Mouse (Mus musculus) left cerebral cortex, postnatal 4 days (tissue): Measurements from ENCODE around the gene 9530077C05Rik. TPM values are rescaled to one million over a fixed set of nuclear protein-coding genes. Genes with fewer than 3 reads are reported as not detected.
"Not testable (repeated sequence)": the region's sequence is repeated elsewhere in the genome, so short reads cannot be mapped to it uniquely, and the experiment has no call there.

ENCODE experiments used
- DNase-seq: peaks from one replicate; pipeline ENCODE4 v3.0.0-alpha.2; 2022
- intact Hi-C: fragments of 180-260 bp; cut with DNase I; formaldehyde crosslinking; loops from one replicate; pipeline ENCODE4 v1.15.1; 2025
- total RNA-seq, 2 experiments: library from RNA; stranded (reverse); gene quantifications; 2 replicates each; pipeline ENCODE4 v1.2.3; 2021

Gene 9530077C05Rik
- total RNA-seq = 10 to 100 TPM; 10.1 to 10.3 TPM

DNA sequence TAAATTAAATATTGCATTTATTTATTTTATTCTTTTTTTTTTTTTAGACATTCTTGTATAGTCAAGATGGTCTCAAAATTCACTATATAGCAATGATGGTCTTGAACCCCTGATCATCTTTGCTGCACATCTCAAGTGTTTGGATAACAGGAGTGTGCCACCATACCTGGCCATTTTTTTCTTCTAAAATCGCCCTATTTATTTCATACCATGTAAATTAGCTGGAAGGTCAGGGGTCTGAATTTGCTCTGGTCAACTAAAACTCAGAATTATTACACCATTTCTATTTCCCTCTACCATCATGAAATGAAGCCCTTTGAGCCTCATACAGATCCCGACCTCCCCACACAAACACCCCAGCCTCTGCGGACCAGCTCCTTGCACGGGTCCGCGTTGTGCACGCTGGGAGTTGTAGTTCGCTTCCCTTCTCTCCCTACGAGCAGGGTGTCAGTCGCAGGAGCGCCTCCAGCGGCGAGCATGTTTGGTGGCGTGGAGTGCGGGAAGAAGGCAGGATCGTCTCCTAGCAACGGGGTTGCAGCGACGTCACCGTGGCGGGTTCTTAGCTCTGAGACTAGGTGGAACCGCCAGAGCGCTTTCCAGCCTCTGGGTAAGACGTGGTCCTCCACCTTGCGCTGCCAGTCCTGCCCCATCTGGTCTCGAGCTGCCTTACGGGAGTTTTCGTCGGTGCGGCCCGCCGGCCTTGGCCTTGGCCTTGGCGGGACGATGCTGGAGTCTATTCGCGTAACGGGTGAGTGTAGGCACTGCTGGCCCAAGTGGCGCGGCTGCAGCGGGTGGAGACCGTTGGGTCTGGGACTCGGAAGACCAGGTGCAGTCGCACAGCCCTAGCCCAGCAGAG, at the start of gene 9530077C05Rik:
TSS of gene 9530077C05Rik (plus strand) at position 512 of the 856 bp plus-strand sequence.
- intact Hi-C loops = no loop called here
- DNase-seq = peak; percentile 98

DNA sequence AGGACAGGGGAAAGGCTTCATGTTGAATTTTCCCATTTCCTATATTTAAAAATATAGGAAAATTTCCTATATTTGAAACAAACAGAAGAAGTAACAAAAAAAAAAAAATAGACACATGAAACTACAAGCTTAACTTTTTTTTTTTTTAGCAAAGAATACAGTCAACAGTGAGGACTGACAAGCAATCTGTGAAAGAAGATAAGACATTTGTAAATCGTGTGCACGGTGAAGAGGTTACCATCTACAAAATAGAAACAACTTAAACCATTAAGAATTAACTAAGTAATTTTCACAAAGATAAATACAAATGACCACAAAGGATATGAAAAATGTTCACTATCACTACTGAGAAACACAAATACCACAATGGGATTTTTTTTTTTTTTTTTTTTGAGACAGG, 45.1 kb upstream of the 9530077C05Rik start:
- DNase-seq = no peak
- intact Hi-C loops = no loop called here

DNA sequence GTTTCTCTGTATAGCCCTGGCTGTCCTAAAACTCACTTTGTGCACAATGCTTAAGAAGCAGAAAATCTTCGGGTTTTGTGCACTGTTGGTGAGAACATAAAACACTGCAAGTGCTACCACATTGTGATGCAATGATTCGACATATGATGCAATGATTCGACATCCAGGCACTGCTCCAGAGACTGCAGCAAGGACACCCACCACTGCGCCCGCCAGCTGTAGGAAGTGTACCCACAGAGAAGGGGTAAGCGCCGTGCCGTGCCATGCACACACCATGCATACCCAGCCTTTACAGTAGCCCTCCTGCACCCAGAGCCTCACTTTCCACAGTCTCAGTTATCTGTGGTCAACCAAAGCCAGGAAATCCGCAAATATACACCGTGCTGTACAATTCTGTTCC, 44.7 kb upstream of the 9530077C05Rik start:
- DNase-seq = no peak
- intact Hi-C loops = no loop called here

DNA sequence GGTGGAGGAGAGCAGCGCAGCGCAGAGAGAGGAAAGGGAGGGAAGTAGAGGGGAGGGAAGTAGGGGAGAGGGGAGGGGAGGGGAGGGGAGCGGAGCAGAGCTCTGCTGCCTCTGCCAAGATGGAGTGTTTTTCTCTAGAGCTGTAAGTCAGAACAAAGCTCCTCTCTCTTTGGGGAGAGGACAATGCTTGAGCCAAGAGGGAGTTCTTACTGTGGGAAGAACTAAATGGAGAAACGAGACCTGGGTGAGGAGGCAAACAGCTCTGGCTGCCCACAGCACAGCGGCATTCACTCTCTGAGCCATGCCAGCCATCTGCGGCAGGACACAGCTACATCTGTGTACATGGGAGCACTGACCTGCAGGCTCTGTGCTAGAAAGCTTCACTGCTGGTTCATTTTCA, 43.3 kb upstream of the 9530077C05Rik start:
- DNase-seq = no peak
- intact Hi-C loops = no loop called here

DNA sequence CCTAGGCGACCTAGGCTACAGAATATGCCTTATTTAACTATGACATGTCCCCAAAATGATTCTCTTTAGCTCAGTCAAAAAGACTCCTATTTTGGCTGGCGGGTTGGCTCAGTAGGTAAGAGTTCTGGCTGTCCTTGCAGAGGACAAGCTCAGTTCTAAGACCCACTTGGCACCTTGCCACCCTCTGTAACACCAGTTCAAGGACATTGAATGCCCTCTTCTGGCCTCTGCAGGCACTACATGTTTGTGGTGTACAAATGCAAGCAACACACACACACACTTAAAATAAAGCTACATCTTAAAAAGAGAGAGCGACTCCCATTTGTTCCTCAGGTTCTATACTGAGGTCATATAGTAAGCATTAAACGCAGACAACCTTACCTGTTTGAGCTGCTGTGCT, 38.6 kb upstream of the 9530077C05Rik start:
- peak; percentile 37 for DNase-seq
- intact Hi-C loops = no loop called here

DNA sequence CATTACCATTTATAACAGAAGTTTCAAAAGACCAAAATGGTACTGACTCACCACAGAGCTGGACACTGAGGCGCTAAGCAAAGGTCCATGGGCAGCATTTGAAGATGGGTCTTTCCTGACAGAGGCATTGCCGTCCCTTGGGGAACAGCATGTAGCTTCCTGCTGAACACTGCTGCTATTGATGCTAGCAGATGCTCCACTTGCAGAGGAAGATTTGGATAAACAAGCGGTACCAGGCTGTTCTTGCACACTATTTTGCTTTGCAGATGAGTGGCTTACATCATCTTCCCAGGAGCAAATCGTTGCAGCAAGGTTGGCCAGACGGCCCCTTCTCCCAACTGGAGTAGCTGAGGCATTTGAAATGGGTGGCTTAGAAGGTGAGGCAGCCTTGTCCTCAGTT, 35.2 kb upstream of the 9530077C05Rik start:
- DNase-seq = no peak
- intact Hi-C loops = no loop called here

DNA sequence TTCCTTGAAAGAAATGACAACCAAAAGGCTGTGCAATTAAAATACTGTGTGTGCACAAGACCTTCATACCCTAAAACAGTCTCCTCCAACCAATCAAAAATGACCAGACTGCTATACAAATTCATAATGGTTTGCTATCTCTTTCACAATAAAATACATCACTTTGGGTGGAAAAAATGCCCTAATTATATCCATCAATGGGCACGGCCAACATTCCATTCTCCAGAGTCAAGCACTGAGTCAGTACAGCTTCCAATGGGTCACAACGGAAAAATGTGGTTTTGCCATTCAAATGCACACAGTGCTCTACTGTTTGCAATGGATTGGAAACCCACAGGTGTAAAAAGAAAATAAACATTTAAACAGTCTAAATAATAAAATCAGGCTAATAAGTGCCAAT, 25.4 kb upstream of the 9530077C05Rik start:
- DNase-seq = no peak
- intact Hi-C loops = no loop called here

DNA sequence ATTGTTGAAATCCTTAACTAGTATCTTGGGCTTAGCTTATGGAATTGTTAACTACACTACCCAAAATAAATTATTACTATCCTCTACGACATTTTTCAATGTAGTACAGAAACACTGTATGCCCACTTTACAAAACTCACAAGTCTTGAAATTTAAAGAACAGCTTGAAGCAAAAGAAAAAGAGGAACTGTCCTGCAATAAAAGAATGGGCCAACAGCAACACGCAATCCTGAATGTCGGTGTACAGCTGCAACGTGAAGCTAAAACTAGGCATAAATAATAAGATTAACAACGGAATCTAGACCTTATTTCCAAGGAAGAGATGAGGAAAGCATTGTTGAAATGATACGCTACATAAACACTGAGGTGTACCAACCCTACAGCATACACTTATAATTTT, 23.4 kb upstream of the 9530077C05Rik start:
- intact Hi-C loops = no loop called here
- no peak for DNase-seq

DNA sequence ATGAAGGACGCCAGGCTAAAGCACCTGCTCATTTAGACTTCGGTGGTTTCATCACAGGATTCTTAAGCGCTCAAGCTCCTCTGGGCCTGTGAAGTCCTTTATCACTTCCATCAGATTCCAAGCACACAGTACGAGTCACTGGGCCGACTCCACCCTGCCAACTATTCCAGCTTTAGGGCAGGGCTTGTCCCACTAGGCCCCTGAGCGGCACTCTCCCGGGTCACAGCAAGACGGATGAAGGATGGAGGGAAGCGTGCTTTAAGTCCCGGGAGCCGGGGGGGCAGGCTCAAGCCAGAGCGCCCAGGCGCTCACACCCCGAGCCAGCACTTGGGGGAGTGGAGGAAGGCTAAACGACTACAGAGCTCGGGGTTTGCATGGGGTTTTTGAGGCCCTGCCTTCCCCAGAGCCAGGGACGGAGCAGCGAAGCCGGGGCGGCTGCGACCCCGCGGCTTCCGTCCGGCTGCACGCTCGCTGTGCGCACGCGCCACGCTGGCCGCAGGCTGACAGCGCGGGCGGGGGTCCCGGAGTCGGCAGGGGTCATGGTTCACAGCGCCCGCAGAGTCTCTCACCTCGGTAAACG, 22.8 kb upstream of the 9530077C05Rik start:
- no peak for DNase-seq
- intact Hi-C loops = no loop called here

DNA sequence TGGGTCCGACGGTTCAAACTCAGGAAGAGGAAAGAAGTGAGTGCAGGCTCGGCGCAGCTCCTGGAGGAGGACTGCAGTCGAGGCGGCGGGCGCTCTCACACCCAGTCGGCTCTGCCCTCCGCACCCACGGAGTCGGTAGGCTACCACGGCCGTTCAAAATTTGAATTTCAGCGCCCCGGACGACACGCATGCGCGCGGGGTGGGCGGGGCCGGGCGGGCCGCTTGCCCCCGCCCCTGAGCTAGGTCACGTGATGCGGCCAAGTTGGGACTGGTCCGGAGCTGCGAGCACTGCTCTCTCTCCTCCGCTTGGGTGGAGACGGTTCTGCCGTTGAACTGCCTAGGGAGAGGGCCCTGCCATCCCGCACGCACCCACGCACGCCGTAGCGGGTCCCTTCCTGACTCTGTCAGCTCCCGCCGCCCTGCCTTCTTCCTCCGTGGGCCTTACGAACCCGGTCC, 22.3 kb upstream of the 9530077C05Rik start, which contains the start of gene Anln:
TSS of gene Anln (minus strand) at position 168 of the 456 bp plus-strand sequence.
- intact Hi-C loops = no loop called here
- DNase-seq = peak; percentile 96

DNA sequence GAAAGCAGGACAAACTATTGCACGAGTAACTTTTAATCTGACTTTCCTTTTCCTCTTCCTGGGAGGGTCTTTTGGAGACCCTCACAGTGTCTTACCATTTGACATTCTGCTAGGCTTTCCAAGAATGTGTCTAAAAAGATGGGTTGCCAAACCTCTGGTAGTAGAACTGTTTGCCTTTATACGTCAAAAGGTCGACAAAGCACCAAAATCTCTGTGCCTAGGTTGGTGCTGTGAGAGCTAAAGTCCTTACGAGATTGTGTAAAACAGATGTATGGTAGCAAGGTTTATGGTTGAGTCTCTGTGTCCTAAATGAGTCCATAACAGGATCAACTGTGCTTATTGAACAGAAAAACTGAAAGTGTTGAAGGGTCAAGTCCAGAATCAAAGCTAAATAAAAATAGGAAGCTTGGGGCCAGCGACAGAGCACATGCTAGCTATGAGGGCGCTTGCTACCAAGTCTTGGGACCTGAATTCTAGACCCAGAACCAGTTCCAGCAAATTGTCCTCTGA, 21.5 kb upstream of the 9530077C05Rik start:
- DNase-seq = no peak
- intact Hi-C loops = no loop called here

DNA sequence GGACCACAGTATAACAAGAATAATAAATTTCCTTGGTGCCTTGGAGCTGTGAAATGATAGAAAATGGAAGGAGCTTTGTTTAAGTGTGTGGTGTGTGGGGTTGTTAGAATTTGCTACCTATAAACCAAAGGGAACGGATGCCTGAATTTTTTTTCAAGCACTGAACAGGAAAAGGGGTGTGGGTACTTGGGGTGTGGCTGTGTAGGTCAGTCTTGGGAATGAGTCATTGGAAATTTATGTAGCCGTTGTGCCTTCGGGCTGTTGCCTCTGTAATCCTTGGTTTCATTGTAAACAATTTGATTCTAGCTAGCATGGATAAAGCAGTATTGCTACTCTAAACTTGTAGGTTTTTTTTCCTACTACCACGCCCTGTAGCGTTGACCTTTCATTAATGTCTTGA, 20.9 kb upstream of the 9530077C05Rik start:
- intact Hi-C loops = no loop called here
- no peak for DNase-seq

DNA sequence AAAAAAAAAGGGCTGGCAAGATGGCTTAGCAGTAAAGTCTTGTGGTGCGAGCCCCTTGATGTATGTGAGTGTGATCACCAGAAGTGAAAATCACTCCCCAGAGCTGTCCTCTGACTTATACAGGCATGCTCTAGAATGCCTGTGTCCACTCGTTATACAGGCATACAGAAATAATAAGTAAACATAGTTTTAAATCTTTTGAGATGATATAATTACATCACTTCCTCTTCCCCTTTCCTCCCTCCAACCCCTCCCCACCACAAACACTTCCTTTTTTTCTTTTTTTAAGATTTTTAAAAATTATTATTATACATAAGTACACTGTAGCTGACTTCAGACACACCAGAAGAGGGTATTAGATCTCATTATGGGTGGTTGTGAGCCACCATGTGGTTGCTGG, 16.6 kb upstream of the 9530077C05Rik start:
- intact Hi-C loops = no loop called here
- DNase-seq = no peak

DNA sequence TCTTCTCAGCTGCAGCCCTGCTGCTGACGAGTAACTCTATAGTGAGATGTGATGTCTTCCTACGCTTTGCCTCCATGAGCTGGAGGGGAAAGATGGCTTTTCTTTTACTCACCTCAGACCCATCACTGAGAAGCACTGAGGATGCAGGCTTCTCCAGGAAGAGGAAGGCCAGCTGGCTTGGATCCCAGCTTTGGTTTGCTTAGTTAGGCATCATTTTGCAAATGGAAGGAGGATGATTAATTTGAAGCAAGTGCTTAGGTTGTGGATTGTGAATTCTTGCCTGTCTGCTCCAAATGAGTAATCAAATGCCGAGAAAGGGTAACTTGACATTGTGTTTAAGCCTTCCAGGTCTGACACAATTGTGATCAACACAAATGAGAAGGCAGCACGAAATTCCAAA, 12.3 kb upstream of the 9530077C05Rik start:
- DNase-seq = no peak
- intact Hi-C loops = no loop called here

DNA sequence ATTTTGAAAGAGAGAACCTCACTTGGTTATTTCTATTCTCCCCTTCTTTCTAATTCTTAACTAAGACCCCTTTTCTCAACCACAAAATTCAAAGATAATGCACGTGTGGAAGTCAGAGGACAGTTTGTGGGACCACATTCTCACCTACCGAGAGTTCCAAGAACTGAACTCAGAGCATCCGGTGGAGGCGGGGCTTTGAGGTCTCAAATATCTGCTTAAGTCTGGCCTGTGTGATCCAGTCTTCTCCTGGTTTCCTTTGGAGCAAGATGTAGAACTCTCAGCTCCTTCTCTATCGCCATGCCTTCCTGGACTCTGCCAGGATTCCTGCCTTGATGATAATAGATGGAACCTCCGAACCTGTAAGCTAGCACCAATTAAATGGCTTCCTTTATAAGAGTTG, 9.3 kb upstream of the 9530077C05Rik start:
- DNase-seq = no peak
- intact Hi-C loops = loop anchor here (10.0 kb wide), 1 partner anchor 167 kb away; no protein-coding TSS in a partner anchor

DNA sequence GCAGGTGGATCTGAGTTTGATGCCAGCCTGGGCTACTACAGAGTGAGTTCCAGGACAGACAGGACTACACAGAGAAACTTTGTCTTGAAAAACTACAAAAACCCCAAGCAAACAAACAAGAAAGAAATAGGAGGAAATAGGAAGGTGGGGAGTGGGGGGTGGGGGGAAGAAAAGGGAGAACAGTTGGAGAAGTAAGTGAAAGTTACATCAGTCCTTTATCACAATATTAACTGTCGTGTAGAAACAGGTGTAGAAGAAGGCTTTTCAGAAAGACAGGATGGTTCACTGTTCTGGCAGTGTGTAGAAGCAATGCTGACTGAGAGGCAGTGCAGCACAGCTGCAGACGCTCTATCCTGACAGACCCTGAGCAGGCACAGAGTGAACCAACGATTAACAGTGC, 8.3 kb upstream of the 9530077C05Rik start:
- intact Hi-C loops = loop anchor here (10.0 kb wide), 1 partner anchor 168 kb away; no protein-coding TSS in a partner anchor
- DNase-seq = no peak

DNA sequence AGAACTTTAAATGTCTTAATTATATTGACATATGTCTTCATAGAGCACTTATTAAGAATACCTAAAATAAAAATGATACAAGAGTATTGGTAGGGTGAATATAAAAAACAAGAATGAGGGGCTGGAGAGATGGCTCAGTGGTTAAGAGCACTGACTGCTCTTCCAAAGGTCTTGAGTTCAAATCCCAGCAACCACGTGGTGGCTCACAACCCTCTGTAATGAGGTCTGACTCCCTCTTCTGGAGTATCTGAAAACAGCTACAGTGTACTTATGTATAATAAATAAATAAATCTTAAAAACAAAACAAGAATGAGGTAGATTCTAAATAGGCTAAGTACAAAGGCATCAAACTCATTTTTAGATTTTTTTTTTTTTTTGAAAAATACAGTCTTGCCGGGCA, 7.8 kb upstream of the 9530077C05Rik start:
- not testable (repeated sequence) for DNase-seq
- intact Hi-C loops = loop anchor here (10.0 kb wide), 1 partner anchor 169 kb away; no protein-coding TSS in a partner anchor

DNA sequence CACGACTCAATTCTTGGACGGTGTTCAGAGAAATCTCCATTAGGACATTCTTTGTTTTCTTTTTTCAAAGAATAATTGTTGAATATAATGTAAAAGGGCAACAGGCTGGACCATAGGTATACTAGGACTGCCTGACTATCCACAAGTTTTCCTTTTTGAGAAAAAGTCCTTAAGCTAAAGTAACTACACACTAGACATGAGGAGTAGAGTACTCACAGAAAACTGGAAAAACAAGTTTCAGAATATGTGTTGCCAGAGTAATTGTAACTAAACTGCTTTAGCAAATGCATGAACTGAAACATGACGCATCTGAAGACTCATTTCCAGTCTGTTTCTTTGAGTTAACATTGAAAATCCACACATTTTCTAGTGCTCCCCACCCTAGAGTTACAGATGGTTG, 5.9 kb upstream of the 9530077C05Rik start:
- DNase-seq = no peak
- intact Hi-C loops = loop anchor here (10.0 kb wide), 1 partner anchor 171 kb away; no protein-coding TSS in a partner anchor

DNA sequence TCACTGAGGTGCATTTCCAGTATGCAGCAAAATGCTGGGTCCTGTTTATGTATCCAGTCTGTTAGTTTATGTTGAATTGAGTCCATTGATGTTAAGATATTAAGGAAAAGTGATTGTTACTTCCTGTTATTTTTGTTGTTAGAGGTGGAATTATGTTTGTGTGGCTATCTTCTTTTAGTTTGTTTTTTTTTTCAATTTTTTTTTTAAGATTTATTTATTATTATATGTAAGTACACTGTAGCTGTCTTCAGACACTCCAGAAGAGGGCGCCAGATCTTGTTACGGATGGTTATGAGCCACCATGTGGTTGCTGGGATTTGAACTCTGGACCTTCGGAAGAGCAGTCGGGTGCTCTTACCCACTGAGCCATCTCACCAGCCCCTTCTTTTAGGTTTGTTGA, 3.7 kb upstream of the 9530077C05Rik start:
- not testable (repeated sequence) for DNase-seq
- intact Hi-C loops = loop anchor here (10.0 kb wide), 1 partner anchor 173 kb away; no protein-coding TSS in a partner anchor

DNA sequence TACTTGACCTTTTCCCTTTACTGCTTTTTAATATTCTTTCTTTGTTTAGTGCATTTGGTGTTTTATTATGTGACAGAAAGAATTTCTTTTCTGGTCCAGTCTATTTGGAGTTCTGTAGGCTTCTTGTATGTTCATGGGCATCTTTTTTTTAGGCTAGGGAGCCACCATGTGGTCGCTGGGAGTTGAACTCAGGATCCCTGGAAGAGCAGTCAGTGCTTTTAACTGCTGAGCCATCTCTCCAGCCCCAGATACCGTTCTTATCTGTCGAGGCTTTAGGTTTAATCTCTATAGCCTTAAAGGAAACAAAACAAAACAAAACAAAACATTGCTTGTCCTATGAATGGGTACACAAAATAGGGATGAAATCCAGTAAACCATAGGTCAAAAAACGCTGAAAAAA, 3.0 kb upstream of the 9530077C05Rik start:
- intact Hi-C loops = loop anchor here (10.0 kb wide), 1 partner anchor 174 kb away; no protein-coding TSS in a partner anchor
- not testable (repeated sequence) for DNase-seq

DNA sequence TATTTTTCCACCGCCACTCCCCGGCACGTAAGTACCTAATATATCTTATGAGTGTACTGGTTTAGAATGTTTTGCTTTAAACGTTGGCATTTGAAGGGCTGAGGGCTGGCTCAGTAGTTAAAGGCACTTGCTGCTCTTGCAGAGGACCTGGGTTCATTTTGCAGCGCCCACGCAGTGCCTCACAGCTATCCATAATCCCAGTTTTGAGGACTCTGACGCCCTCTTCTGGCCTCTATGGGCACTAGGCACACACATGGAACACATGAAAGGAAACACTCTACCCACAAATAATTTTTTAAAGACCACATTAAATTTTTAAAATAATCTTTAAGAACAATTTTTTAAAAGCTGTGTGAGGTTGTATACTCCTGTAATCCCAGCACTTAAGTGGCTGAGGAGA, 1.8 kb upstream of the 9530077C05Rik start:
- intact Hi-C loops = loop anchor here (10.0 kb wide), 1 partner anchor 175 kb away; no protein-coding TSS in a partner anchor
- DNase-seq = no peak
